Mouse (Mus musculus) hindbrain, postnatal 0 days (tissue): ENCODE data around the gene Spata2l. TPM values are rescaled to one million over a fixed set of nuclear protein-coding genes. Genes with fewer than 3 reads are reported as not detected.

Experiments
- ATAC-seq: fragments of 200-750 bp; cut with Nextera tagmentation; 2 replicates; pipeline ENCODE4 v1.8.0; 2017; ENCODE audit warnings: mild to moderate bottlenecking, moderate TSS enrichment, moderate library complexity
- DNase-seq: peaks from one replicate; pipeline ENCODE4 v3.0.0-alpha.2; 2015; ENCODE audit warnings: low spot score
- H3K27ac ChIP-seq: fragments of 300-500 bp; sonication (generic); 2 replicates; pipeline ENCODE4 v1.5.1; 2014; ENCODE audit warnings: mild to moderate bottlenecking
- H3K27me3 ChIP-seq: fragments of 300-500 bp; sonication (generic); 2 replicates; pipeline ENCODE4 v1.6.1; 2014; ENCODE audit warnings: low read length, mixed read lengths; ENCODE audit not compliant: insufficient read depth
- H3K36me3 ChIP-seq: fragments of 300-500 bp; sonication (generic); 2 replicates; pipeline ENCODE4 v1.6.1; 2014; ENCODE audit warnings: low read length, mixed read lengths; ENCODE audit not compliant: insufficient read depth
- H3K4me1 ChIP-seq: fragments of 300-500 bp; sonication (generic); 2 replicates; pipeline ENCODE4 v1.6.1; 2014; ENCODE audit warnings: antibody characterized with exemption, low read length, mixed read lengths; ENCODE audit not compliant: insufficient read depth
- H3K4me2 ChIP-seq: fragments of 300-500 bp; sonication (generic); 2 replicates; pipeline ENCODE4 v1.6.1; 2014; ENCODE audit warnings: low read depth, mild to moderate bottlenecking, low read length, moderate library complexity, mixed read lengths
- H3K4me3 ChIP-seq: fragments of 300-500 bp; sonication (generic); 2 replicates; pipeline ENCODE4 v1.5.1; 2014; ENCODE audit warnings: low read length
- H3K9ac ChIP-seq: fragments of 300-500 bp; sonication (generic); replicated peaks from 2 replicates; pipeline ENCODE4 v1.6.1; 2014; ENCODE audit warnings: mild to moderate bottlenecking, low read length, moderate library complexity, mixed read lengths
- H3K9me3 ChIP-seq: fragments of 300-500 bp; sonication (generic); 2 replicates; pipeline ENCODE4 v1.6.1; 2016; ENCODE audit warnings: low read length, mixed read lengths
- CTCF ChIP-seq: IDR thresholded peaks from 2 replicates; pipeline ENCODE4 v1.5.1; 2016; ENCODE audit warnings: antibody characterized with exemption, control low read depth, low read depth
- WGBS: fragments of 180-500 bp; shearing (Covaris S2); extraction: QIAGEN DNeasy Blood & Tissue Kit; methylation state at CpG from one replicate; pipeline ENCODE4 v1.1.7; 2014; 5-methylcytosine and 5-hydroxymethylcytosine counted together
- polyA plus RNA-seq: library from polyadenylated mRNA; unstranded; fragments of >200 nt; fragmentation: Nextera tagmentation; extraction: Ambion mirVana; gene quantifications from 2 replicates; pipeline ENCODE4 v1.2.1, GENCODE M21; 2015
- total RNA-seq: library from RNA; depleted of rRNA; stranded (reverse); fragments of >200 nt; gene quantifications from 2 replicates; pipeline ENCODE4 v1.2.3, GENCODE M21; 2014; rRNA removed

Gene Spata2l
- total and polyA plus RNA-seq, 2 experiments from 2014 or later = 15.8 to 19.4 TPM

GRCm38 (mm10) chr8:123188841-123189240 is 47.2 kb downstream of the Spata2l start:
- no peaks in the 10 kb centered on the region for H3K4me1 ChIP-seq
- ATAC-seq = no peak
- TF ChIP-seq CTCF = no peak
- no peak overlapping the region for H3K4me2 ChIP-seq
- no peak overlapping the region for H3K4me3 ChIP-seq
- no peaks in the 10 kb centered on the region for H3K36me3 ChIP-seq
- no peak for DNase-seq
- 64% methylated on average over 7 of the region's 7 CpGs for WGBS
- H3K27ac ChIP-seq = no peak overlapping the region
- H3K9ac ChIP-seq = no peak overlapping the region
- no peaks in the 10 kb centered on the region for H3K27me3 ChIP-seq
- H3K9me3 ChIP-seq = no peaks in the 10 kb centered on the region

DNA sequence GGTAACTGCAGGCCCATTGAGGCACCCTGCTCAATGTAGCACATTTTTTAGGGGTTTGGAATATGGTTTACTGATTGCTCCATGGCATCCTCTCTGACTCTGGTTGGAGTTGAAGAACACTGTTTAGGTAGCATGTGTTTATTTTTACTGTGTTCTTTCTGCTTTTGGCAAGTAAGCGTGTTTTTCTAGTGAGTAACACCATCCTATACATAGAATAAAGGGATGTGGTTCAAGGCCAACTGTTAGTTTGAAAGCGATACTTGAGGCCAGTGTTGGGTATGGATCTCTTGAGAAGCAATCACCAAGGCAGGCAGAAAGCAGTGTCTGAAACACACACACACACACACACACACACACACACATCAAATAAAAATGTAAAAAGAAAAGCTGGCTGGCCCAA is 48.0 kb downstream of the Spata2l start:
- 79% methylated on average over 2 of the region's 2 CpGs for WGBS
- Histone ChIP-seq H3K4me2 (no peak overlapping the region), H3K36me3 (no peaks in the 10 kb centered on the region), H3K4me1 (no peaks in the 10 kb centered on the region), H3K27me3 (no peaks in the 10 kb centered on the region), H3K9ac (no peak overlapping the region), H3K27ac (no peak overlapping the region), H3K4me3 (no peak overlapping the region), H3K9me3 (no peaks in the 10 kb centered on the region)
- no peak for DNase-seq
- no peak for ATAC-seq
- TF ChIP-seq CTCF = no peak

DNA sequence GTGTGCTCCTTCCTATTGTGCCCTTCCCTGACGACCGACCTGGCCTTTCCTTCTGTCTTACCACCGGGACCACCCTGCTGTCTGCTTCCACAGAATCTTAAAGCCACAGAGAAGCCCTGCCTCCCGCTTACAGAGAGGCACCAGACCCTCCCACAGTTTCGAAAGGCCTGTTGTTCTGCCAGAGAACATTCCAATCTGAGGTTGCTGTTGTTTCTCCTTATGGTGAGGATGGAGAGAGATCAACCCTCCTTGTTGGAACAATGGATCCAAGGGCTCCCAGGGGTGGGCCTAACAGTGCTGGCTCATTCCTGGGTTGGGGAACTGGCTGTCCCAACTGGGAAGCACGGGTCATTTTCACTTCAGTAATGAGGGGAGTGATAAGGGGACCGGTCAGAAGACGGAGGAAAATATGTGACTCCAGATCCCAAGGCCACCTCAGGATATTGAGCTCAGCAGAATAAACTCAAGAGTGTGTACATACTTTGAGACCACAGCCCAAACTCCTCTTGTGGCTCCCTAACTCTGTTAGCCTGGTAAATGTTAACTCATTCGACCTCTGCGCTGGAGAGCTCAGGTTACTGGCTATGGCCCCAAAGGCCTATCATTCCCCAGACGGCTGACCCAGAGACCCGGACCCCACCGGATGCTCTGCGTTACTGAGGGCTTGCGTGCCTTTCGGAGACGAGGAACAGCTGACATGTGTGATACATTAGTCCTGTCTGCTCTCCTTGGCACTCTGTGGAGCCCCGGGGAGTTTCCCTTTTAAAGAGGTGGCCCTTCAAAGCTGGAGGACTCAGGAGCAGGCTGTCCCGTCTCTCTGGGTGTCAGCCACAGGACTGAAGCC is 50.2 kb downstream of the Spata2l start, which contains the start of gene Dpep1:
Dpep1 (plus strand) TSS at position 677 of the 844 bp plus-strand sequence.
- Histone ChIP-seq H3K27ac (no peak within 1 kb of the TSS), H3K4me2 (no peak within 1 kb of the TSS), H3K36me3 (no peaks in the 10 kb centered on the region), H3K27me3 (no peaks in the 10 kb centered on the region), H3K9ac (no peak within 1 kb of the TSS), H3K9me3 (no peaks in the 10 kb centered on the region), H3K4me1 (no peaks in the 10 kb centered on the region), H3K4me3 (no peak within 1 kb of the TSS)
- ATAC-seq (no peak), DNase-seq (no peak)
- no peak for TF ChIP-seq CTCF
- WGBS = 49% methylated on average over 19 of the region's 19 CpGs

DNA sequence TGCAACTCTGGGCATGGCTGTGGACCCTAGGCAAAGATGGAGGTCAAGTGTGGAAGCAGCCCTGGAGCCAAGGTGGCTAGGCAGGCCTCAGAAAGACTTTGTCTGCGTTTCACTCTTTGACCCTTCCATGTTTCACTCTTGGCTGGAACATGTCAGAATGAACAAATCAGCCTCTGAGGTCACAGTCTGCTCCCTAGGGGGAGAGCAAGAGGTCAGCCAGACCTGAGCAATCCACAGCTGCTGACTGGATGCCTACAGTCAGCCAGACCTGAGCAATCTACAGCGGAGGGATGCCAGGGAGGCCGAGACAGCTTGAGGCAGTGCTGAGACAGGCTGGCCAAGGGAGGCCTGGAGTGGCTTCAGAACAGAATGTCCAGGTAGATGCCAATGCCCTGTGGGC is 54.6 kb downstream of the Spata2l start:
- WGBS = 54% methylated on average over 3 of the region's 3 CpGs
- DNase-seq (no peak), ATAC-seq (no peak)
- no peaks in the 10 kb centered on the region for H3K27me3 ChIP-seq
- no peaks in the 10 kb centered on the region for H3K4me1 ChIP-seq
- H3K9me3 ChIP-seq = no peaks in the 10 kb centered on the region
- no peak overlapping the region for H3K27ac ChIP-seq
- no peaks in the 10 kb centered on the region for H3K36me3 ChIP-seq
- no peak overlapping the region for H3K4me2 ChIP-seq
- no peak overlapping the region for H3K4me3 ChIP-seq
- no peak for TF ChIP-seq CTCF
- H3K9ac ChIP-seq = no peak overlapping the region

Other genes with a start within 250 kb of the Spata2l start
- gene Ankrd11, start 194.0 kb downstream of the Spata2l start, total RNA-seq = 89.9 and 96.6 TPM in 2 replicates
- gene Ankrd11, start 194.0 kb downstream of the Spata2l start, polyA plus RNA-seq = 74.4 and 75.9 TPM in 2 replicates
- gene Spg7, start 173.3 kb downstream of the Spata2l start, total RNA-seq = 45.1 and 52.7 TPM in 2 replicates
- gene Spg7, start 173.3 kb downstream of the Spata2l start, polyA plus RNA-seq = 49.7 and 51.6 TPM in 2 replicates
- gene Rpl13, start 133.9 kb downstream of the Spata2l start, total RNA-seq = 2,723 and 2,758 TPM in 2 replicates
- gene Rpl13, start 133.9 kb downstream of the Spata2l start, polyA plus RNA-seq = 808 and 861 TPM in 2 replicates
- gene Cpne7, start 118.9 kb downstream of the Spata2l start, total RNA-seq = 16.5 and 21.2 TPM in 2 replicates
- 11.9 and 13.4 TPM in 2 replicates for gene Cpne7, start 118.9 kb downstream of the Spata2l start, polyA plus RNA-seq
- 2.9 and 3.7 TPM in 2 replicates for gene Sult5a1, start 77.9 kb downstream of the Spata2l start, total RNA-seq
- 2.7 and 2.9 TPM in 2 replicates for gene Sult5a1, start 77.9 kb downstream of the Spata2l start, polyA plus RNA-seq
- gene Dpep1, start 50.0 kb downstream of the Spata2l start, total RNA-seq = 1.2 and 1.8 TPM in 2 replicates
- gene Dpep1, start 50.0 kb downstream of the Spata2l start, polyA plus RNA-seq = 0.84 and 1.0 TPM in 2 replicates
- gene Chmp1a, start 23.5 kb downstream of the Spata2l start, total RNA-seq = 193 and 194 TPM in 2 replicates
- gene Chmp1a, start 23.5 kb downstream of the Spata2l start, polyA plus RNA-seq = 203 and 208 TPM in 2 replicates
- gene Spata33, start 23.4 kb downstream of the Spata2l start, total RNA-seq = 3.3 and 5.5 TPM in 2 replicates
- gene Spata33, start 23.4 kb downstream of the Spata2l start, polyA plus RNA-seq = 8.0 and 8.3 TPM in 2 replicates
- 56.1 and 91.8 TPM in 2 replicates for gene Cdk10, start 11.4 kb downstream of the Spata2l start, total RNA-seq
- 52.9 and 56.3 TPM in 2 replicates for gene Cdk10, start 11.4 kb downstream of the Spata2l start, polyA plus RNA-seq
- gene Zfp276, start 18.0 kb upstream of the Spata2l start, total RNA-seq = 42.4 and 42.9 TPM in 2 replicates
- 16.9 and 17.5 TPM in 2 replicates for gene Zfp276, start 18.0 kb upstream of the Spata2l start, polyA plus RNA-seq
- gene Vps9d1, start 18.1 kb upstream of the Spata2l start, total RNA-seq = 91.6 and 92.3 TPM in 2 replicates
- 57.5 and 59.9 TPM in 2 replicates for gene Vps9d1, start 18.1 kb upstream of the Spata2l start, polyA plus RNA-seq
- 9.5 and 13.5 TPM in 2 replicates for gene Fanca, start 82.3 kb upstream of the Spata2l start, total RNA-seq
- gene Fanca, start 82.3 kb upstream of the Spata2l start, polyA plus RNA-seq = 5.8 TPM in 2 replicates
- 34.0 and 34.5 TPM in 2 replicates for gene Spire2, start 96.5 kb upstream of the Spata2l start, total RNA-seq
- 24.7 and 25.4 TPM in 2 replicates for gene Spire2, start 96.5 kb upstream of the Spata2l start, polyA plus RNA-seq
- gene Tcf25, start 137.5 kb upstream of the Spata2l start, total RNA-seq = 540 and 551 TPM in 2 replicates
- gene Tcf25, start 137.5 kb upstream of the Spata2l start, polyA plus RNA-seq = 407 and 411 TPM in 2 replicates
- gene Mc1r, start 170.9 kb upstream of the Spata2l start, total RNA-seq = not detected in 2 replicates
- gene Mc1r, start 170.9 kb upstream of the Spata2l start, polyA plus RNA-seq = 0.05 and 0.08 TPM in 2 replicates
- gene Tubb3, start 175.2 kb upstream of the Spata2l start, total RNA-seq = 3,792 and 3,923 TPM in 2 replicates
- 1,431 and 1,610 TPM in 2 replicates for gene Tubb3, start 175.2 kb upstream of the Spata2l start, polyA plus RNA-seq
- 46.3 and 62.7 TPM in 2 replicates for gene Def8, start 187.3 kb upstream of the Spata2l start, total RNA-seq
- 37.9 and 38.8 TPM in 2 replicates for gene Def8, start 187.3 kb upstream of the Spata2l start, polyA plus RNA-seq
- 16.6 and 26.7 TPM in 2 replicates for gene Afg3l1, start 241.7 kb upstream of the Spata2l start, total RNA-seq
- gene Afg3l1, start 241.7 kb upstream of the Spata2l start, polyA plus RNA-seq = 45.6 and 49.6 TPM in 2 replicates